Mouse (Mus musculus): ENCODE measurements around the gene Col25a1. TPM values are rescaled to one million over a fixed set of nuclear protein-coding genes. Genes with fewer than 3 reads are reported as not detected.

The Col25a1 gene
- polyA plus RNA-seq, 1 experiment, result 3.7 TPM

- Histone ChIP-seq H3K4me3 (replicated peaks; ENCODE audit: insufficient read depth, low read depth, low read length) (no peak overlapping the region), H3K27ac (ENCODE audit: insufficient read depth, low read length) (no peak overlapping the region), H3K27me3 (ENCODE audit: control insufficient read depth, insufficient read depth, low read length) (no peaks in the 10 kb centered on the region), H3K4me1 (ENCODE audit: control insufficient read depth, insufficient read depth, low read length) (no peaks in the 10 kb centered on the region)
- no peak for DNase-seq
- 57% methylated on average over 13 of the region's 13 CpGs for WGBS
- TF ChIP-seq CTCF (IDR thresholded peaks at IDR 0.05; ENCODE audit: borderline replicate concordance, insufficient read depth, low read depth, low read length), result no peak
- no peak for TF ChIP-seq POLR2A (IDR thresholded peaks at IDR 0.05; ENCODE audit: borderline replicate concordance, insufficient read depth, low read length)
These were observed 30.1 kb downstream of the Col25a1 start for GRCm38 (mm10) chr3:130161323-130161917.

GRCm38 (mm10) chr3:130166875-130167274 lies 35.6 kb downstream of the Col25a1 start:
- H3K4me3 ChIP-seq (replicated peaks; ENCODE audit: insufficient read depth, low read depth, low read length), result no peak overlapping the region
- no peak for DNase-seq
- WGBS, result 31% methylated on average over 4 of the region's 4 CpGs

GRCm38 (mm10) chr3:130172764-130173163 lies 41.5 kb downstream of the Col25a1 start:
- DNase-seq, result no peak
- H3K4me1 ChIP-seq (ENCODE audit: control insufficient read depth, insufficient read depth, low read length), result no peaks in the 10 kb centered on the region
- WGBS, result 75% methylated on average over 17 of the region's 17 CpGs
- no peaks in the 10 kb centered on the region for H3K27me3 ChIP-seq (ENCODE audit: control insufficient read depth, insufficient read depth, low read length)
- no peak overlapping the region for H3K4me3 ChIP-seq (replicated peaks; ENCODE audit: insufficient read depth, low read depth, low read length)
- no peak overlapping the region for H3K27ac ChIP-seq (ENCODE audit: insufficient read depth, low read length)
- no peak for TF ChIP-seq POLR2A (IDR thresholded peaks at IDR 0.05; ENCODE audit: borderline replicate concordance, insufficient read depth, low read length)
- TF ChIP-seq CTCF (IDR thresholded peaks at IDR 0.05; ENCODE audit: borderline replicate concordance, insufficient read depth, low read depth, low read length), result no peak

More at GRCm38 (mm10) chr3:130166875-130167274, 35.6 kb downstream of the Col25a1 start:
- Histone ChIP-seq H3K27me3 (ENCODE audit: control insufficient read depth, insufficient read depth, low read length) (no peaks in the 10 kb centered on the region), H3K4me1 (ENCODE audit: control insufficient read depth, insufficient read depth, low read length) (no peaks in the 10 kb centered on the region), H3K27ac (ENCODE audit: insufficient read depth, low read length) (no peak overlapping the region)
- TF ChIP-seq CTCF (IDR thresholded peaks at IDR 0.05; ENCODE audit: borderline replicate concordance, insufficient read depth, low read depth, low read length), result no peak
- TF ChIP-seq POLR2A (IDR thresholded peaks at IDR 0.05; ENCODE audit: borderline replicate concordance, insufficient read depth, low read length), result no peak

- WGBS, result under 1% methylated on average over 40 of the region's 40 CpGs
- TF ChIP-seq POLR2A (IDR thresholded peaks at IDR 0.05; ENCODE audit: borderline replicate concordance, insufficient read depth, low read length) (no peak), CTCF (IDR thresholded peaks at IDR 0.05; ENCODE audit: borderline replicate concordance, insufficient read depth, low read depth, low read length) (no peak)
- no peaks in the 10 kb centered on the region for H3K4me1 ChIP-seq (ENCODE audit: control insufficient read depth, insufficient read depth, low read length)
- no peaks in the 10 kb centered on the region for H3K27me3 ChIP-seq (ENCODE audit: control insufficient read depth, insufficient read depth, low read length)
- peak overlapping the region; percentile 47 for H3K4me3 ChIP-seq (replicated peaks; ENCODE audit: insufficient read depth, low read depth, low read length)
- peak; percentile 24 to 34 for DNase-seq
- no peak overlapping the region for H3K27ac ChIP-seq (ENCODE audit: insufficient read depth, low read length)
These were observed 49.1 kb downstream of the Col25a1 start for GRCm38 (mm10) chr3:130180181-130180940.

- TF ChIP-seq POLR2A (IDR thresholded peaks at IDR 0.05; ENCODE audit: borderline replicate concordance, insufficient read depth, low read length), result no peak
- no peak for TF ChIP-seq CTCF (IDR thresholded peaks at IDR 0.05; ENCODE audit: borderline replicate concordance, insufficient read depth, low read depth, low read length)
- peak in 1 of 2 experiments; percentile 13 for DNase-seq
- 2% methylated on average over 40 of the region's 40 CpGs for WGBS
- Histone ChIP-seq H3K4me3 (replicated peaks; ENCODE audit: insufficient read depth, low read depth, low read length) (peak overlapping the region; percentile 47), H3K27ac (ENCODE audit: insufficient read depth, low read length) (no peak overlapping the region), H3K4me1 (ENCODE audit: control insufficient read depth, insufficient read depth, low read length) (no peaks in the 10 kb centered on the region), H3K27me3 (ENCODE audit: control insufficient read depth, insufficient read depth, low read length) (no peaks in the 10 kb centered on the region)
These were observed 49.8 kb downstream of the Col25a1 start for GRCm38 (mm10) chr3:130180964-130181590.

- no peak for TF ChIP-seq POLR2A (IDR thresholded peaks at IDR 0.05; ENCODE audit: borderline replicate concordance, insufficient read depth, low read length)
- WGBS, result 24% methylated on average over 8 of the region's 8 CpGs
- H3K27me3 ChIP-seq (ENCODE audit: control insufficient read depth, insufficient read depth, low read length), result no peaks in the 10 kb centered on the region
These were observed 50.3 kb downstream of the Col25a1 start for GRCm38 (mm10) chr3:130181591-130181980.

GRCm38 (mm10) chr3:130182450-130182849 lies 51.1 kb downstream of the Col25a1 start:
- no peak for DNase-seq
- Histone ChIP-seq H3K27ac (ENCODE audit: insufficient read depth, low read length) (no peak overlapping the region), H3K4me3 (replicated peaks; ENCODE audit: insufficient read depth, low read depth, low read length) (no peak overlapping the region), H3K4me1 (ENCODE audit: control insufficient read depth, insufficient read depth, low read length) (no peaks in the 10 kb centered on the region), H3K27me3 (ENCODE audit: control insufficient read depth, insufficient read depth, low read length) (no peaks in the 10 kb centered on the region)
- 63% methylated on average over 4 of the region's 4 CpGs for WGBS
- TF ChIP-seq POLR2A (IDR thresholded peaks at IDR 0.05; ENCODE audit: borderline replicate concordance, insufficient read depth, low read length) (no peak), CTCF (IDR thresholded peaks at IDR 0.05; ENCODE audit: borderline replicate concordance, insufficient read depth, low read depth, low read length) (no peak)

More at GRCm38 (mm10) chr3:130181591-130181980, 50.3 kb downstream of the Col25a1 start:
- H3K4me1 ChIP-seq (ENCODE audit: control insufficient read depth, insufficient read depth, low read length), result no peaks in the 10 kb centered on the region
- DNase-seq, result no peak
- no peak overlapping the region for H3K4me3 ChIP-seq (replicated peaks; ENCODE audit: insufficient read depth, low read depth, low read length)
- no peak overlapping the region for H3K27ac ChIP-seq (ENCODE audit: insufficient read depth, low read length)
